Mouse (Mus musculus) midbrain, embryonic 14.5 days (tissue): Measurements from ENCODE around the gene Mn1. TPM values are rescaled to one million over a fixed set of nuclear protein-coding genes. Genes with fewer than 3 reads are reported as not detected.

Experiments used
- ATAC-seq: fragments of 200-750 bp; cut with Nextera tagmentation; 2 replicates; pipeline ENCODE4 v1.8.0; 2017; ENCODE audit warnings: moderate number of reproducible peaks, moderate library complexity; ENCODE audit not compliant: low FRiP score, low TSS enrichment
- DNase-seq: peaks from one replicate; pipeline ENCODE4 v3.0.0-alpha.2; 2015
- H3K27ac ChIP-seq: fragments of 300-500 bp; sonication (generic); replicated peaks from 2 replicates; pipeline ENCODE4 v1.5.1; 2014; ENCODE audit warnings: mild to moderate bottlenecking, low read depth, low read length, moderate library complexity
- H3K27me3 ChIP-seq: fragments of 300-500 bp; sonication (generic); 2 replicates; pipeline ENCODE4 v1.6.1; 2014; ENCODE audit warnings: low read length, control low read depth, mixed read lengths; ENCODE audit not compliant: control insufficient read depth, insufficient read depth
- H3K36me3 ChIP-seq: fragments of 300-500 bp; sonication (generic); 2 replicates; pipeline ENCODE4 v1.6.1; 2014; ENCODE audit warnings: low read length, control low read depth; ENCODE audit not compliant: control insufficient read depth, insufficient read depth
- H3K4me1 ChIP-seq: fragments of 300-500 bp; sonication (generic); 2 replicates; pipeline ENCODE4 v1.6.1; 2014; ENCODE audit warnings: mild to moderate bottlenecking, antibody characterized with exemption, low read length, control low read depth; ENCODE audit not compliant: control insufficient read depth, insufficient read depth
- H3K4me2 ChIP-seq: fragments of 300-500 bp; sonication (generic); 2 replicates; pipeline ENCODE4 v1.6.1; 2014; ENCODE audit warnings: mild to moderate bottlenecking, low read length, moderate library complexity
- H3K4me3 ChIP-seq: fragments of 300-500 bp; sonication (generic); replicated peaks from 2 replicates; pipeline ENCODE4 v1.5.1; 2014; ENCODE audit warnings: low read depth, low read length
- H3K9ac ChIP-seq: fragments of 300-500 bp; sonication (generic); replicated peaks from 2 replicates; pipeline ENCODE4 v1.6.1; 2014; ENCODE audit warnings: mild to moderate bottlenecking, low read length, moderate library complexity
- H3K9me3 ChIP-seq: fragments of 300-500 bp; sonication (generic); 2 replicates; pipeline ENCODE4 v1.6.1; 2016; ENCODE audit warnings: low read length, control low read depth, mixed read lengths; ENCODE audit not compliant: control insufficient read depth
- WGBS: fragments of 180-500 bp; shearing (Covaris S2); extraction: QIAGEN DNeasy Blood & Tissue Kit; methylation state at CpG from one replicate; pipeline ENCODE4 v1.1.7; 2014; 5-methylcytosine and 5-hydroxymethylcytosine counted together
- polyA plus RNA-seq: library from polyadenylated mRNA; unstranded; fragments of >200 nt; fragmentation: Nextera tagmentation; extraction: Ambion mirVana; gene quantifications from 2 replicates; pipeline ENCODE4 v1.2.1, GENCODE M21; 2014

The Mn1 gene
- polyA plus RNA-seq, 1 experiment from 2014 or later = 69.2 TPM

DNA sequence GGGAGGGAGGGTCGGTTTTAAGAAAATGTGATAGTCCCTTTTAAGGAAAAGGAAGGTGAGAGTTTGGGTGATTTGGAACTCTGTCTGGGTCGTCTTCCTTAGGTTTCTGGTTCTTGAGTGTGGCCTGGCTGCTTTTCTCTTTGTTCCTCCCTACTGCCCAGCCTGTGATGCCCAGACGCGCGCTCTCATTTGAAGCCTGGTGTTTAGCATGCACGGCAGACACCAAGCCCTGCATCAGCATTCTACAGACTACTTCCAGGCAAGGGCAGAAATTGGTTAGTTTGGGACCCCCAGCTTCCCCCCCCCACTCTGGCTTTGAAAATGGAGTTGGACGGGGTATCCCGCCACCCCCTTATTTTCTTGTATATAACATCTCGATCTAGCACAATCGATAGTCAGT is 5.8 kb downstream of the Mn1 start:
- Histone ChIP-seq H3K9ac (peak overlapping the region; percentile 99), H3K4me2 (peak overlapping the region; percentile 99), H3K27ac (peak overlapping the region; percentile 98), H3K9me3 (no peaks in the 10 kb centered on the region), H3K36me3 (peaks cover 68% of the 10 kb centered on the region), H3K4me1 (peaks cover 57% of the 10 kb centered on the region), H3K4me3 (peak overlapping the region; percentile 98), H3K27me3 (no peaks in the 10 kb centered on the region)
- no peak for ATAC-seq
- WGBS = 7% methylated on average over 10 of the region's 10 CpGs
- peak; percentile 80 for DNase-seq

DNA sequence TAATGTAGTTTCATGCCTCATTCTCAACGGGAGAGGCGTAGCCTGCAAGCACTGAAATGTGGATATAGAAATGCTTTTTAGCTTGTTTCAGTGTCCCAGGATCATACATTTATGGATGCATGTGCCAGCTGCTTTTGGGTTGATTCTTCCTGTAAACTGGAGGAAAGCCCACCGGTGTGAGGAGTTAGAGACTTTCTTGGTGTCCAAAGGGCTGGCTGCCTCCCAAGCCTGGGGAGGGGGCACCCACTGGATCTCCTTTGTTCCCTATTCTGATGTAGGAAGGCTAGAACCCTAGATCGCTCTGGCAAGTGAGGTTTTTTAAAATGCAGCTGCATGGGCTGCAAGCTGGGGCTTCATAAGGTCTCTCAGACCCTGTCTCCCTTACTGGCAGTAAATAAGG is 6.5 kb downstream of the Mn1 start:
- peak overlapping the region; percentile 99 for H3K4me2 ChIP-seq
- H3K4me1 ChIP-seq = peaks cover 63% of the 10 kb centered on the region
- no peaks in the 10 kb centered on the region for H3K27me3 ChIP-seq
- peak; percentile 53 for DNase-seq
- no peaks in the 10 kb centered on the region for H3K9me3 ChIP-seq
- peak overlapping the region; percentile 98 for H3K27ac ChIP-seq
- peaks cover 66% of the 10 kb centered on the region for H3K36me3 ChIP-seq
- ATAC-seq = no peak
- peak overlapping the region; percentile 99 for H3K9ac ChIP-seq
- 16% methylated on average over 4 of the region's 4 CpGs for WGBS
- peak overlapping the region; percentile 98 for H3K4me3 ChIP-seq

DNA sequence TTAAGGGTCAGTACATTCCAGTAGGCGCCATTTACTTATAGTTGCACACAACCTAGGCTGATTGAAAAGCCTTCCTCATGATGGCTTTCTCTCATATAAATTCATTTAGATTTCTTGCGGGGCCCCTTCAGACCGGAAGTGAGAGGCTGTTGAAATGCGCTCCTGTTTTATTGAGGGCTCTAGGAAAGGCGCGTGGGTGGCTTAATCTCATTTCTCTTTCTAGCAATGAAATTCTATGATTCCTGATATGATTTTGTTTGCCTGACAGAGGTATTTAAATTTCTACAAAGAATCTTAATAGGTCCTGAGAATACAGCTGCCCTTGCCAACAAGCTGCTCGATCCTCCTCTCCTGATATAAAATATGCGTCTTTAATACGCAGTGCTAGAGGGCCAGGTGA is 8.7 kb downstream of the Mn1 start:
- 29% methylated on average over 9 of the region's 9 CpGs for WGBS
- H3K4me1 ChIP-seq = peaks cover 78% of the 10 kb centered on the region

DNA sequence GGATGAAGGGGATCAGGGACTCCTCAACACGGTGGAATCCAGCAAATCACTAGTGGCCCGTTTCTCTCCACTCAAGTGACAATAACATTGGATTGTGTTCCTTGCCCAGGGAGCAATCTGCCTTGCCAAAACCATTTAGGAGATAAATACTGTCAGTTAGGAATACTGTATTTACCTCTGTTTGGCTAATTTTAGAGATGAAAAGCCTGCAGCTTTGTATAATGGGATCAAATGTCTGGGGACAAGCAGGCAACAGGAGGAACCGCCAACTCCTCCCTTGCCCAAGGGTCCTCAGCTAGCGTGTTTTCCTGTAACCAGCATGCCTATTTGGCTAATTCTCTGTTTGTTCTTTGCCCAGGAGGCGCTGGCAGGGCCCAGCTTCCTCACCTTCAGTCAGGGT is 9.1 kb downstream of the Mn1 start:
- H3K4me1 ChIP-seq = peaks cover 78% of the 10 kb centered on the region
- peak overlapping the region; percentile 99 for H3K4me2 ChIP-seq
- H3K27me3 ChIP-seq = no peaks in the 10 kb centered on the region
- peak overlapping the region; percentile 99 for H3K9ac ChIP-seq
- WGBS = 14% methylated on average over 5 of the region's 5 CpGs
- peak overlapping the region; percentile 98 for H3K4me3 ChIP-seq
- peak overlapping the region; percentile 98 for H3K27ac ChIP-seq
- H3K36me3 ChIP-seq = peaks cover 40% of the 10 kb centered on the region
- no peaks in the 10 kb centered on the region for H3K9me3 ChIP-seq
- no peak for ATAC-seq
- DNase-seq = peak; percentile 56

More for the DNA sequence above, 8.7 kb downstream of the Mn1 start:
- Histone ChIP-seq H3K4me3 (peak overlapping the region; percentile 98), H3K27ac (peak overlapping the region; percentile 98), H3K9ac (peak overlapping the region; percentile 99), H3K4me2 (peak overlapping the region; percentile 99), H3K36me3 (peaks cover 44% of the 10 kb centered on the region), H3K27me3 (no peaks in the 10 kb centered on the region), H3K9me3 (no peaks in the 10 kb centered on the region)
- ATAC-seq (no peak), DNase-seq (no peak)

DNA sequence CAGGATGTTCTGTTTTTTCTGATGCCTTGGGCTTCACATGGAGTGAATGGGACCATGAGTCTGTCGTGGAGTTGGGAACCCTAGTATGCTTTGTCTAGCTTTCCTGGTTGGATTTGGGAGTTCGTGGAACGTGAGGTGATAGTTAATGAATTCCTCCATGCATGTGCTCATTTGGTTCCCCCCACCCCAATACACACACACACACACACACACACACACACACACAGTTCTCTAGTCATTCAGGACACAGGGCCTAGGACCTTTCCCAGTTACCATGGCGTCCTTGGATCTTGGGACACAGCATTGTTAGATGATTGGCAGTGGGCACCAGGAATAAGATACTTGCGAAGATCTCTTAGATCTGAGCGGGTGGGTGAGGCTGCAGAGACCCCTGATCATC is 11.7 kb downstream of the Mn1 start:
- Histone ChIP-seq H3K9me3 (no peaks in the 10 kb centered on the region), H3K9ac (peak overlapping the region; percentile 99), H3K4me1 (peaks cover 98% of the 10 kb centered on the region), H3K36me3 (peaks cover 23% of the 10 kb centered on the region), H3K4me3 (peak overlapping the region; percentile 98), H3K4me2 (peak overlapping the region; percentile 99), H3K27me3 (no peaks in the 10 kb centered on the region), H3K27ac (peak overlapping the region; percentile 98)
- peak; percentile 59 for DNase-seq
- WGBS = 14% methylated on average over 6 of the region's 6 CpGs
- no peak for ATAC-seq

DNA sequence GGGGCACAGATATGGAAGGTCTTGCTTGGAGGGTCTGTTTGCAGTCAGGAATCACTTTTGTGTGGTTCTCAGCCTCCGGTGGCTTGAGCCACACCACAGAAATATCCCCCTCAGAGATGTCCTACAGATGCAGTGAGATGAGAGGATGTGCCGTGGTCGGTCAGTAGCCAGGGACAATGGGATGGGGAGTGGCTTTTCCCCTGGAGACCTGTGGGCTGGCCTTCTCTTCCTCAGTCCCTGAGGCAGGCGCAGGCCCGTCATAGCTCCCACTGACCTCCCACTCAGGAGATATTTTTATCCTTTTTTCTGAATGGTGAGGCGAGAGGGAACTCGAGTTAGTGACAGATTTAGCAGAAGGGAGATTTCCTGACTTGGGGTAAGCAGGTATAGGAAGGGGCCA is 12.6 kb downstream of the Mn1 start:
- H3K27me3 ChIP-seq = no peaks in the 10 kb centered on the region
- ATAC-seq (no peak), DNase-seq (no peak)
- H3K4me1 ChIP-seq = peaks cover 96% of the 10 kb centered on the region
- peak overlapping the region; percentile 98 for H3K4me3 ChIP-seq
- H3K4me2 ChIP-seq = peak overlapping the region; percentile 99
- H3K36me3 ChIP-seq = peaks cover 22% of the 10 kb centered on the region
- peak overlapping the region; percentile 64 for H3K27ac ChIP-seq
- 12% methylated on average over 7 of the region's 7 CpGs for WGBS
- H3K9me3 ChIP-seq = no peaks in the 10 kb centered on the region
- peak overlapping the region; percentile 99 for H3K9ac ChIP-seq

DNA sequence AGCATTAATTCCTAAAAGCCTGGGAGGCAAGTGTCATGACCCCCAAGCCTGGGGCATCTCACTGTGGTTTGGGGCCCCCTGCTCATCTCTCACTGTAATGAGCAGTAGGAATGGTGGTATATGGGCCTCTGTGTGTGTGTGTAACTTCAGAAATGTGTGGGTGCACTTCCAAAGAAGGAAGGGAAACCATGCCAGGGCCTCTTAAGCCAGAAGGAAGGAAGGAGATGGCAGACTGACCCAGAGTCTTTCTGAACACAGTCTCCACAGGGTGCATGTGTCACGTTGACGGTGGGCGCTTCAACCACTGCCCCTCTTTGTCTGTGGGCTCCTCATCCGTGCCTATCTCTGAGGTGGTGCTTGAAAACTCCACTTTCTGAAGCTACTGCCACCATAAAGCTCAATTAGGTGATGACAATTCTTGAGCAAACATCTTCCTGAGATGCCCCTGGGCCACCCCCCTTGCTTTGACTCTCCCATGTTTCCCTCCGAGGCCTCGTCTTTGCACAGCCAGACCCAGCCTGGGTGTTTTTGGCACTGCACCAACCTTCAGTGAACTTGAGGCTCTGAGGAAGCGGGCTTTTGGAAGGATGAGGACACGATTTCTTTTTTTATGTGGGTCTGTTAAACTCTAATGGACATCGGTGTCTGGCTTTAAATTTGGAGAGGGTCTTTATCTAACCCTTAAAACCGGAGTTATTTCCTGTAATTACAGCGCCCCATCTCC is 14.0 kb downstream of the Mn1 start:
- H3K27me3 ChIP-seq = no peaks in the 10 kb centered on the region
- peaks cover 16% of the 10 kb centered on the region for H3K36me3 ChIP-seq
- peaks cover 94% of the 10 kb centered on the region for H3K4me1 ChIP-seq
- peak overlapping the region; percentile 14 for H3K4me3 ChIP-seq
- peak overlapping the region; percentile 32; the same call in 1 of the 2 replicates for H3K9ac ChIP-seq
- no peaks in the 10 kb centered on the region for H3K9me3 ChIP-seq
- H3K27ac ChIP-seq = peak overlapping the region; percentile 58
- DNase-seq (peak; percentile 71), ATAC-seq (no peak)
- H3K4me2 ChIP-seq = peak overlapping the region; percentile 99
- 39% methylated on average over 11 of the region's 11 CpGs for WGBS

DNA sequence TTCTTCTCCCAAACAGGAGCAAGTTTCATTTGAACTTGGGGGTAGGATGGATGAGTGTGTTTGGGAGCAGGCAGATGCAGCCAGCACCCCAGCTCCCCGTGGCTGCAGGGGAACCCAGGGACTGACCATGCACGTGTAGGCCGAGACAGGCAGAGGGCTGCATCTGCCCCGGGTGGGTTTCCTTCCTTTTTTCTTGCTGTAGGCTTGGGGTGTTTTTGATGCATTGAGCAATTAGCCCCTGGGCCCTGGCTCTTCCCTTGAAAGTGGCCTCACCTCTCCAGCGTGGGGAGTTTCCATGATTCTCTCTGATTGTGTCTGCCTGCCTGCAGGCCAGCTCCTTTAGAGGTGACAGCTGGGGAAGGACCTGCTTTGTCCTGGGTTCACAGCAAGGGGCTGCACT is 15.7 kb downstream of the Mn1 start:
- ATAC-seq (no peak), DNase-seq (no peak)
- Histone ChIP-seq H3K4me3 (no peak overlapping the region), H3K4me2 (peak overlapping the region; percentile 99), H3K9me3 (no peaks in the 10 kb centered on the region), H3K4me1 (peaks cover 90% of the 10 kb centered on the region), H3K36me3 (peaks cover 6% of the 10 kb centered on the region; the same call in 1 of the 2 replicates), H3K27ac (peak overlapping the region; percentile 60), H3K27me3 (no peaks in the 10 kb centered on the region), H3K9ac (peak overlapping the region; percentile 36; the same call in 1 of the 2 replicates)
- WGBS = 19% methylated on average over 5 of the region's 5 CpGs

DNA sequence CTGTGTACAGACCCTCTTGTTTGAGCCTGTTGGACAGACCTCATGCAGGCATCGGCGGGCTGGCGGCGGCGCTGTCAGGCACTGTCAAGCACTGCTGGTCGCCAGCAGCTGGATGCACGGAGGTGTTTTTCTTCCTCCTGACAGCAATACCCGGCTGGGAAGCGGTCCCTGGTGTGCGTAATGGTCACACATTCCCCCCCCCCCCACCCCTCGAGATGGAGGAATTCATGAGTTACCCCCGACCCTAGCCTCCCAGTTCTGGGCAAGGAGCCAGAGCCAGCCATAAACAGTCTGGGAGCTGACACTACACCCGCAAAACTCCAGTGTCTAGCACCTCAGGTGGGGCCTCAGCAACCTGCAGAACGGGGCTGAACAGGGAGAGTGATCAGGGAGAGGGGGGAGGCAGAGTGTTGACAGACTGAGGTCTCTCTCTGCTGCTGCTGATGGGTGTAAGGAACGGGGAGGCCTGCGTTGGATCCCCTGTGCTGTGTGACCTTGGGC is 17.2 kb downstream of the Mn1 start:
- ATAC-seq (no peak), DNase-seq (peak; percentile 67)
- Histone ChIP-seq H3K36me3 (peaks cover 10% of the 10 kb centered on the region; the same call in 1 of the 2 replicates), H3K4me3 (no peak overlapping the region), H3K4me2 (peak overlapping the region; percentile 33), H3K4me1 (peaks cover 76% of the 10 kb centered on the region), H3K27ac (peak overlapping the region; percentile 45; the same call in 1 of the 2 replicates), H3K9ac (no peak overlapping the region; the same call in 1 of the 2 replicates), H3K27me3 (no peaks in the 10 kb centered on the region), H3K9me3 (no peaks in the 10 kb centered on the region)
- WGBS = 24% methylated on average over 16 of the region's 16 CpGs
